Mouse (Mus musculus) heart, embryonic 16.5 days (tissue): ENCODE data around the gene Iscu. TPM values are rescaled to one million over a fixed set of nuclear protein-coding genes. Genes with fewer than 3 reads are reported as not detected.

Experiments
- ATAC-seq: fragments of 200-750 bp; cut with Nextera tagmentation; replicated peaks from 2 replicates; pipeline ENCODE4 v1.8.0; 2017; ENCODE audit warnings: moderate number of reproducible peaks; ENCODE audit not compliant: insufficient read depth, low FRiP score; ENCODE audit errors: extremely low read depth
- H3K27ac ChIP-seq: fragments of 300-500 bp; sonication (generic); 2 replicates; pipeline ENCODE4 v1.5.1; 2014; ENCODE audit warnings: mild to moderate bottlenecking, low read length, control low read depth, moderate library complexity
- H3K27me3 ChIP-seq: fragments of 300-500 bp; sonication (generic); 2 replicates; pipeline ENCODE4 v1.6.1; 2014; ENCODE audit warnings: low read length, mixed read lengths; ENCODE audit not compliant: control insufficient read depth, insufficient read depth
- H3K36me3 ChIP-seq: fragments of 300-500 bp; sonication (generic); 2 replicates; pipeline ENCODE4 v1.6.1; 2014; ENCODE audit not compliant: control insufficient read depth, insufficient read depth
- H3K4me1 ChIP-seq: fragments of 300-500 bp; sonication (generic); 2 replicates; pipeline ENCODE4 v1.6.1; 2014; ENCODE audit warnings: low read length, mixed read lengths; ENCODE audit not compliant: control insufficient read depth, insufficient read depth
- H3K4me2 ChIP-seq: fragments of 300-500 bp; sonication (generic); 2 replicates; pipeline ENCODE4 v1.6.1; 2014; ENCODE audit warnings: low read depth, mild to moderate bottlenecking, control low read depth, low read length
- H3K4me3 ChIP-seq: fragments of 300-500 bp; sonication (generic); 2 replicates; pipeline ENCODE4 v1.5.1; 2014; ENCODE audit warnings: mild to moderate bottlenecking, control low read depth, low read length
- H3K9ac ChIP-seq: fragments of 300-500 bp; sonication (generic); 2 replicates; pipeline ENCODE4 v1.6.1; 2014; ENCODE audit warnings: low read length, control low read depth
- H3K9me3 ChIP-seq: fragments of 300-500 bp; sonication (generic); replicated peaks from 2 replicates; pipeline ENCODE4 v1.6.1; 2016; ENCODE audit warnings: low read length; ENCODE audit not compliant: control insufficient read depth
- WGBS: fragments of 180-500 bp; shearing (Covaris S2); extraction: QIAGEN DNeasy Blood & Tissue Kit; methylation state at CpG from one replicate; pipeline ENCODE4 v1.1.7; 2014; 5-methylcytosine and 5-hydroxymethylcytosine counted together
- polyA plus RNA-seq: library from polyadenylated mRNA; unstranded; fragments of >200 nt; fragmentation: Nextera tagmentation; extraction: Ambion mirVana; gene quantifications from 2 replicates; pipeline ENCODE4 v1.2.1, GENCODE M21; 2015

Gene Iscu
- polyA plus RNA-seq, 1 experiment from 2014 or later: 136 TPM

- Histone ChIP-seq H3K27me3 (no peaks in the 10 kb centered on the region; the same call in 1 of the 2 replicates), H3K36me3 (no peaks in the 10 kb centered on the region), H3K27ac (no peak overlapping the region), H3K4me3 (no peak overlapping the region), H3K9me3 (peaks cover 9% of the 10 kb centered on the region; the same call in 1 of the 2 replicates), H3K4me1 (no peaks in the 10 kb centered on the region), H3K9ac (no peak overlapping the region), H3K4me2 (no peak overlapping the region)
- 17% methylated on average over 15 of the region's 15 CpGs for WGBS
- no peak for ATAC-seq
These were observed 43.1 kb downstream of the Iscu start for GRCm38 (mm10) chr5:113815638-113816152.

DNA sequence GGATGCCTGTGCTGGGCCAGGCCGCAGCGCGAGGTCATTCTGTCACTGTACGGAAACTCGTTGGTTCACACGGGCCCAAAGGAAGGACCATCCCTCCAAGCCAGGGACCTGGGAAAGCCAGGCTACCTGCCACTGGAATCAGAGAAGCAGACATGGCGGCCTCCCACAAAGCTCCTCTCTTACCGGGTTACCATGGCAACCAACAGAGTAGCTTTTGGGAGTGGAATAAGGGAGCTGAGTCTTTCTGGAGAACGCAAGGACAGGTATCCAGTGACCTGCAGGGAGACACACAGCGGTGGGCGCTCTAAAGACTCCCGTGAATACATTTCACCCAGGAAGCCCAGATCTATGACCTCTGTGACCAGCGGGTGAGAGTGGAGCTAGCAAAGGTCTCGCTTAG lies 46.0 kb downstream of the Iscu start:
- ATAC-seq: no peak
- Histone ChIP-seq H3K9ac (no peak overlapping the region), H3K9me3 (no peaks in the 10 kb centered on the region), H3K27me3 (no peaks in the 10 kb centered on the region; the same call in 1 of the 2 replicates), H3K27ac (no peak overlapping the region), H3K4me3 (no peak overlapping the region), H3K36me3 (no peaks in the 10 kb centered on the region), H3K4me1 (no peaks in the 10 kb centered on the region), H3K4me2 (no peak overlapping the region)
- WGBS: 70% methylated on average over 14 of the region's 14 CpGs

- H3K4me2 ChIP-seq: no peak overlapping the region
- no peak for ATAC-seq
- 77% methylated on average over 4 of the region's 4 CpGs for WGBS
- H3K4me1 ChIP-seq: no peaks in the 10 kb centered on the region
- no peak overlapping the region for H3K4me3 ChIP-seq
- no peak overlapping the region for H3K9ac ChIP-seq
- H3K27ac ChIP-seq: no peak overlapping the region
- H3K36me3 ChIP-seq: no peaks in the 10 kb centered on the region
- H3K27me3 ChIP-seq: no peaks in the 10 kb centered on the region; the same call in 1 of the 2 replicates
- H3K9me3 ChIP-seq: no peaks in the 10 kb centered on the region
These were observed 51.7 kb downstream of the Iscu start for GRCm38 (mm10) chr5:113824228-113824627.

- Histone ChIP-seq H3K36me3 (no peaks in the 10 kb centered on the region), H3K9me3 (no peaks in the 10 kb centered on the region), H3K4me1 (no peaks in the 10 kb centered on the region), H3K9ac (no peak overlapping the region), H3K4me3 (no peak overlapping the region), H3K4me2 (peak overlapping the region; percentile 23), H3K27ac (no peak overlapping the region), H3K27me3 (no peaks in the 10 kb centered on the region)
- WGBS: 70% methylated on average over 7 of the region's 7 CpGs
- no peak for ATAC-seq
These were observed 53.0 kb downstream of the Iscu start for GRCm38 (mm10) chr5:113825558-113825957.

DNA sequence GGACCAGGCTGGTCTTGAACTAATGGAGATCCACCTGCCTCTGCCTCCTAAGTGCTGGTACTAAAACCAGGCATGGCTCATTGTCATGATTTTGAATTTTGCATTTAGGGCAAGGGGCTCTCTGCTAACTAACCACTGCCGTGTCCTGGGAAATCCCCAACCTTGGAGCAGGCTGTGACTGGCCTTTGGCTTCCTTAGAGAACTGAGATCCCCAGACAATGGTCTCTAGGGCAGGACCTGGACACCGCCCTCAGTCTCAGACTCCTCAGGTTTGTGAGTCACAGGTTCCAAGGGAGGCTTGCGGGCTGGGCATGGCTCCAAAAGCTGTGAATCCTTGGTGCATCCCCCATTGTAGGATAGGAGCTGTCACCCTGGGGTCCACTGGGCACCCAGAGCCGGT lies 54.1 kb downstream of the Iscu start:
- H3K4me1 ChIP-seq: no peaks in the 10 kb centered on the region
- no peak overlapping the region for H3K9ac ChIP-seq
- no peak overlapping the region for H3K4me3 ChIP-seq
- H3K9me3 ChIP-seq: no peaks in the 10 kb centered on the region
- no peaks in the 10 kb centered on the region for H3K36me3 ChIP-seq
- 82% methylated on average over 4 of the region's 4 CpGs for WGBS
- H3K4me2 ChIP-seq: no peak overlapping the region
- no peaks in the 10 kb centered on the region for H3K27me3 ChIP-seq
- no peak overlapping the region for H3K27ac ChIP-seq
- no peak for ATAC-seq

Other genes starting within 250 kb of the Iscu start
- 3.1 and 3.4 TPM in 2 replicates for gene Cmklr1, start 122.3 kb upstream of the Iscu start, polyA plus RNA-seq
- not detected in 2 replicates for gene 1700069L16Rik, start 48.0 kb upstream of the Iscu start, polyA plus RNA-seq
- gene Ficd, start 36.9 kb upstream of the Iscu start, polyA plus RNA-seq: 6.0 and 6.3 TPM in 2 replicates
- gene Sart3, start 238 bp upstream of the Iscu start, polyA plus RNA-seq: 31.6 TPM in 2 replicates
- gene Tmem119, start 27.8 kb downstream of the Iscu start, polyA plus RNA-seq: 22.4 and 22.5 TPM in 2 replicates
- gene Selplg, start 59.9 kb downstream of the Iscu start, polyA plus RNA-seq: 10.1 and 29.8 TPM in 2 replicates
- gene Coro1c, start 136.0 kb downstream of the Iscu start, polyA plus RNA-seq: 85.9 and 89.0 TPM in 2 replicates
- gene Ssh1, start 221.1 kb downstream of the Iscu start, polyA plus RNA-seq: 8.6 and 9.1 TPM in 2 replicates
- gene Dao, start 231.0 kb downstream of the Iscu start, polyA plus RNA-seq: not detected in 2 replicates